Mouse (Mus musculus): ENCODE data around the gene Susd4. TPM values are rescaled to one million over a fixed set of nuclear protein-coding genes. Genes with fewer than 3 reads are reported as not detected.
A peak's percentile ranks its signal among the peaks of the same experiment; 100 is the strongest.

Gene Susd4
- total RNA-seq, 2 experiments from 2014 or later = 0.72 to 0.88 TPM

DNA sequence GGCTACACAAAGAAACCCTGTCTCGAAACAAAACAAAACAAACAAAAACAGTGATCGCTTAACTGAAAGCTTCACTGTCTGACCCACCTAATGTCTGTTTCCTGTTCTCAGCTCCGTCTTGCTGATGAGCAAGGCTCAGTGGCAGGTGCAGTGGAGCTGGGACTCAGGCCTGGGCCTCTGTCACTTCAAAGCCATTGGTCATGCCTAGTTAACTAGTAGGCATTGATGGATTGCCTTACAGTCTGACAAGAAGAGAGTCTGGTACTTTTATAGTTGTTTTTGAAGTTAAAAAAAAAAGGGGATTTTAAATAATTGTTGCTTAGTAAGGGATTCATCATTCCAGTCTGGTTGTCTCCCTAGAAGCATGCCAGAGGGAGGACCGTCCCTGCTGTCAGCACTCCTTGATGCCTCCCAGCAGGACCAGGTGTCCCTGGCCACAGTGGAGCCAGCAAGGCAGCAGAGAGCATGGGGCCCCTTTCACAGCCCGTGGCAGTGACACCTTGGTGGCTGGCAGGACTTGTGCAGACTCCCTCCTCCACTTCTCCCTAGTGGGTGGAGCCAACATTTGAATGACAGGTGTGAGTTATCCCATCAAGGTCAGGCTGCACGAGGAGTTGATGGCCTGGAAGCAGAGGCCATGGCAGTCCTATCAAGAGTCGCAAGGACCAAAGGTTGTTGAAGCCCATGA, 98.2 kb downstream of the Susd4 start:
- no peak for DNase-seq

DNA sequence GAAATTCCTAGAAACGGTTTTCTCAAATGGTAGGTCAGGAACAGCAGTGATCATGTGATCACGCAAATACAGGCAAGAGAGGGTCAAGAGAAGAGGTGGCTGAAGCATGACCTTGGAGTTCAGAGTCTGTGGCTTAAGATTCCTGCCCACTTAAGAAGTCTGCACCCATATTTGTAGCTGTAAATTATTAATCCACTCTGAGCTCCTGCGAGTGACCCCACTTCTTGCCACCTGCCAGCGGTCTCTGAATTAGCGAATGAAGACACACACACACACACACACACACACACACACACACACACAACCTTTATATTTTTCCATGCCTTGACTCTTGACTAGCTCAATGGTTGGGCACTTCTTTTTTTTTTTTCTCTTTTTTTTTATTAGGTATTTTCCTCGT, 99.7 kb downstream of the Susd4 start:
- DNase-seq = no peak

DNA sequence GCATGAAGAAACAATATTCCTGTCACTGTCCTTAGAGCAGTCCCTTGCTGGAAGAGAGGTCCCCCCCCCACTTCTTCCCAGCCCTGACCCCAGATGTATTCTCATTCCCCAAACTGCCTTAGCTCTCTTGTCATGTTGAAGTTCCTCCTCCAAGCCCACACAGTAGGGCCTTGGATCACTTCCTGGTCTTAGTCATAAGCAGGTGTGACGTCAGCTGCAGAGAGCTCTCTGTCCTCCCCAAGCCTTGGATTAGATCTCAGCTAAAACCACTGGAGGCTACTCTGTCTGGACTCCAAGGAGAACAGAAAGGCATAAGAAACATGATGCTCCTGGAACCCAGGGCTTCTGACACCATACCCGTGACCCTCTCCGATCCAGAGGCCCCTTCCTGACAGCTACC, 104.2 kb downstream of the Susd4 start:
- DNase-seq = no peak

DNA sequence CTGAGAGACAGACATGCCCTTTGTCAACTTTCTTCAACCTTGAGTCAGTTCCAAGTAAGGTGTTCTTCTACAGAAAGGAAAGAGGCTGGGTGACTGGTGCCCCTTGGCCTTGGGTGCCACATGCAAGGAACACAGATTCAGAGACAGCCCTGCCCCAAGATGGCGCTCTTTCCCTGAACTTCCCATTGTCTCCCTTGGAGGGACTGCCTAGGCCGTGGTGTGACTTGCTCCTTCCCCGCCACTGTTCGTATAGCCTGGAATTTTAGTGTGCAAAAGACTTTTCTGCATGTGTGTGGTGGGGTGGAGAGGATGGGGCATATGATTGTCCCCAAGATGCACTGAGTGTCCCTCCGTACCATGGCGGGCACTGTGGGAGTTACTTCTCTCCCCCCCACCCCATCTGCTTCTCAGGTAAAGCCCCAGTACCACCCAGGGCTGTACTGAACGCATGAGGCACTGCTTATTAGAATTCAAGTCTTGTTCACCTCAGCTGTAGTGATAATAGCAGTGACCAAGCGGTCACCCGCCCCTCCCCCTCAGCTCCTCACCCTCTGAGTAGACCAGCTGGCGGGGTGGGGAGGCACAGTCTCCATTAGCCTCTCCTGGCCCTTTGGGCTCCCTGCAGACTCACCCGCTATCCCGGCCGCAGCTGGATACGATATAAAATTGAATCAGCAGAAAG, 104.9 kb downstream of the Susd4 start:
- peak; percentile 25 for DNase-seq

DNA sequence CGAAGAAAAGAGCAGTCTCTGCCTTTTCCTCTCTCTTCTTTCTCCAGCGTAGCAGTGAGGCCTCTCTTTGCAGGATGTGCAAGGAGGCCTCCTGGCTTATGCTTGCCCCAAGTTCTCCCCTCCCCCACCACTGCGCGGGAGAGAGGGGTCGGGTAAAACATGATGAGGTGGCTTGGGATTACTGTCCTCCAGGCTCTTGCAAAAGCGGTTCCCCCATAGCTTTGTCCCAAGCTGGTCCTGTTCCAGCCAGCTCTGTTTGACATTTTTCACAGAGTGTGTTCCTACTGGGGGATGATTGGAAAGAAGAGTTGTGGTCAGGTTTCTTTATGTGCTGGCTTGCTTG, 105.4 kb downstream of the Susd4 start:
- DNase-seq = no peak

GRCm38 (mm10) chr1:182878156-182878555, 114.5 kb downstream of the Susd4 start:
- DNase-seq = no peak

DNA sequence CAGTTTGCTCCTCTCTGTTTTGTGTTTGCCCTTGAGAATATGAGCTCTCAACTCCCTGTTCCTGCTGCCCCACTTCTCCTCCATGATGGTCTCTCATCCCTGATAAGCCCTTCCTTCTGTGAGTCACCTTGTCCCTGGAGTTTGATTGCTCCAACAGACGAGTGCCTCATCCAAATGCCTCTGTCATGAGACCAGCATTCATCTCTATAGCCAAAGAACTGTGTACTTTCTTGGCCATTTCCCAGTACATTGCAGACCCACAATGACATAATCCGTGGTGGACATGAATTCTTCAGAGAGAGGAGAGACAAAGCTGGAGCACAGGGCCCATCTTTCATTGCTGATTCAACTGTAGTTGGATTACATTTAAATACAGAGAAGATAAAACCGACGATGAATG, 115.1 kb downstream of the Susd4 start:
- no peak for DNase-seq

GRCm38 (mm10) chr1:182881246-182881645, 117.6 kb downstream of the Susd4 start:
- no peak for DNase-seq

DNA sequence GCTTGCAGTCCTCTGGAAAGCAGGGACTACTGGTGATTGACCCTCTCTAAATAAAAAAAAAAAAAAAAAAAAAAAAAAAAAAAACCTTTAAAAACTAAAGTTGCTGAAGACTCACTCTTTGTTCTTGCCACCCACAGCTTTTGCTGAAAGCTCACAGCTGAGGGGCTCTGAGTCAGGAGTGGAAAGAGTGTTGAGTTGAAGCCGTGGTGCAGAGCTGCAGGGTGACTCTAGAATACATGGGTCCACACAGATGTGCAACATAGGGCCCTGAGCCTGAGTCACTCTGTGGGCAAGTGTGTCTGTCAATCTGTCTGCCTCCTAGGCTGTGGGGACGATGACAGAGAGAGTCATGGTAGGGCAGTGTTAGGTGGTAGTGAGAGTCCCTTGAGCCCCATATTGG, 119.0 kb downstream of the Susd4 start:
- no peak for DNase-seq

GRCm38 (mm10) chr1:182895698-182896097, 132.0 kb downstream of the Susd4 start:
- DNase-seq = no peak

DNA sequence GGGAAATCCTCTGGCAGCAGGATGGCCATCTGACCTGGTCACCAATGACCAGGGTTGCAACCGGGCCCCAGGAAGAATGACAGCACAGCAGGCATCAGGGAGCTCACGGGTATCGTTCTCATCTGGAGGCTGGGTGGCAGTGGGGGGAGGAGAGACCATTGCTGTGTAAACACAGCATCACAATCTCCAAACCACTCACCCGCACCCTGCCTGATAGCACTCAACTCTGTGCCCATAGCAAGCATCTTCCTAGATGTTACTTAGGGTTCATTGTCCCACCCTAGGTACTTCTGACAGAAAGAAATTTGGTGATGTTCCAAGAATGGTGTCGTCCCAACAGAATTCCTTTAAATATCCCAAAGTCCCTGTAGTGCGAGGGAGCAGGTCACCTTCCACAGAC, 133.4 kb downstream of the Susd4 start:
- no peak for DNase-seq

GRCm38 (mm10) chr1:182897506-182898138, 134.0 kb downstream of the Susd4 start:
- DNase-seq = no peak

GRCm38 (mm10) chr1:182902095-182902494, 138.4 kb downstream of the Susd4 start:
- DNase-seq = no peak

- DNase-seq = no peak
Measured at GRCm38 (mm10) chr1:182902906-182903305, 139.2 kb downstream of the Susd4 start.

DNA sequence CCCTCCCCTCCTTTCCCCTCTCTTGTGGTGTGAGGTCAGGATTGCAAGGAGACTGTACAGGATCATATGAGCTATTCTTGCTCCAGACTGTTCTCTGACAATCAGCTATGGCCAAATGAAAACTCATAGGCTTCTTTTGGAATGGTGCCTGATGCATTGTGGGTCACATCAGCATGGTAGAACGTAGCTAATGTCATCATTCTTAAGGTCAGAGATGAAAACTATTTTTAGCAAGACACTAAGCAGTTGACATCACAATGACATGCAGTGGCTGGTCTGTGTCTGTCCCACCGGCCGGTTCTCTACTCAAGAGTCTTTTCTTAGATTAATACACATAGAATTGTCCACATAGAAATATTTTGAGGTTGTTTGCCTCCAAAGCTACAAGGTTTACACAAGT, 142.0 kb downstream of the Susd4 start:
- DNase-seq = no peak

GRCm38 (mm10) chr1:182908050-182909036, 144.7 kb downstream of the Susd4 start:
- DNase-seq = peak; percentile 92

- no peak for DNase-seq
Measured at GRCm38 (mm10) chr1:182909066-182909465, 145.4 kb downstream of the Susd4 start.

DNA sequence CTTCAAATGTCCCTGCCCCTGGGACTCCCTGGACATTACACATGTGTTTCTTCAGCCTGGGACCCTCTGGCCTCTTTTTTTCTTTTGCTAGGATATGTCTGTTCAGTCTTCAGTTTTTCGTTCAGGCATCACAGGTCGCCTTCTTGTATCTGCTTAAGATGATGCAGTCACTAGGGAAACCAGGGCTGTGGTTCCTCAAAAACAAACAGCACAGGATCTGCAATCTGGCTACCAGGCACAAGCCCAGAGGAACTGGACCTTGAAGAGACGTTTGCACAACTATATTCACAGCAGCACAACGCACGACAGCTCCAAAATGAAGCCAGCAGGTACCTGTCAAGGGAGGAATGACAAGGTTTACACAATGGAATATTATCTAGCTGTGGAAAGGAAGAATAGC, 145.9 kb downstream of the Susd4 start:
- DNase-seq = no peak

- DNase-seq = no peak
Measured at GRCm38 (mm10) chr1:182912591-182912990, 148.9 kb downstream of the Susd4 start.

- no peak for DNase-seq
Measured at GRCm38 (mm10) chr1:182914121-182914908, 150.7 kb downstream of the Susd4 start.

DNA sequence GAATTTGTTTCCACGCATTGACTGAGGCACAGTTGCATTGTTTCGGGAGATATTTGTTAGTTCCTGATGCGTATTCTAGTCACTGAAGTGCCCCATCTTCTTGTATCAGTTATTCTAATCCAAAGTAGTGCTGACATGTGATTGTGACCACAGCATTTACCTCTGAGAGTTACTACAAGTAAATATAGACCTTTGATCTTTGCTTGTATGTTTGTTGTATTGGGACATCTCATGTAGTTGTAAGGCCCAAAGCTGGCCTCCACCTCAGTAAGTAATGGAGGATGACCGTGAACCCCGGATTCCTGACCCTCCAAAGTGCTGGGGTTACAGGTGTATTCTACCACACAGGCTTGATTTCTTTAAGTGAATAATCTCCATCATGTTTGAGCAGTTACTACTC, 152.5 kb downstream of the Susd4 start:
- no peak for DNase-seq
